Mouse (Mus musculus): ENCODE measurements around the gene Rab40c. TPM values are rescaled to one million over a fixed set of nuclear protein-coding genes. Genes with fewer than 3 reads are reported as not detected.
"Not testable (repeated sequence)": the region's sequence is repeated elsewhere in the genome, so short reads cannot be mapped to it uniquely, and the experiment has no call there.

The Rab40c gene
- polyA plus RNA-seq, 1 experiment from 2014 or later: 25.1 TPM

DNA sequence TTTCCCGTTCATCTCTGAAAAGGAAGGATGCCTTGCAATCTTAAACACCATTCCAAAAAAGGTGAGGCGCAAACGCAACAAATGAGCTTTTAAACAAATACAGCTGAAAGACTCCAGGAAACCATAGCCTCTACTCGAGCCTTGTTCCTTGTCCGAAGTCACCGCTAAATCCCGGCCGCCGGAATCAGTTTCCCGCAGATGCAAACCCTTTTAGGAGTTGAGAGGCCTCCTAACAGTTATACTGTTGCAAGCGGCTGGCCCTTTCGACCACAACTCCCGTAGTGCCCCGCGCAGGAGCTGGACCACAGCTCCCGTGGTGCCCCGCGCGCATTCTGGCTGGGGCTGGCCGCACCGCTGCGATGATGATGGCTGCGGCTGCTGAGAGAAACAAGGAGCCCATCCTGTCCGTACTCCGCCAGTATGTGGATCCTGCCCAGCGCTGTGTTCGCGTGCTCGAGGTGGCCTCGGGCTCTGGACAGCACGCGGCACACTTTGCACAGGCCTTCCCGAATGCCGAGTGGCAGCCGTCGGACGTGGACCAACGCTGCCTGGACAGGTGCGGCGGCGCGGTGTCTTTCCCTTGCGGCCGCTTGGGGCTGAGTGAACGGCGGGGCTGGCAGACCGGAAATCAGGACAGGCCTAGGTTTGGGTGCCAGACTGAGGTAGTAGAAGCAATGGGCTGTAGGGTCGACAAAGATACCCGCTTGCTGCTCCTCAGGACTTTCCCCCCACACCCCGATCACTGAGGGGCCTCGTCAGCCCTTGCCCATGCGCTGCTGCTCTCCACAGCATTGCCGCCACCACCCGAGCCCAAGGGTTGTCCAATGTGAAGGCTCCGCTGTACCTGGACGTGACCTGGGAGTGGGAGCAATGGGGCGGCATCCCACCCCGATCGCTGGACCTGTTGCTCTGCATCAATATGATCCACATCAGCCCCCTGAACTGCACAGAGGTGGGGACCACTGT, 44.1 kb downstream of the Rab40c start:
- Histone ChIP-seq H3K27me3 (ENCODE audit: control insufficient read depth, insufficient read depth, low read length) (no peaks in the 10 kb centered on the region), H3K4me2 (ENCODE audit: low read depth, low read length) (peak overlapping the region; percentile 95), H3K9me3 (ENCODE audit: control insufficient read depth, low read length) (no peaks in the 10 kb centered on the region), H3K9ac (replicated peaks; ENCODE audit: low read depth, low read length) (peak overlapping the region; percentile 85), H3K4me1 (ENCODE audit: control insufficient read depth, insufficient read depth, low read length) (peaks cover 12% of the 10 kb centered on the region), H3K27ac (ENCODE audit: low read depth, low read length) (peak overlapping the region; percentile 91), H3K4me3 (ENCODE audit: low read depth, low read length) (peak overlapping the region; percentile 75), H3K36me3 (ENCODE audit: control insufficient read depth, insufficient read depth, low read length) (peaks cover 10% of the 10 kb centered on the region)
- peak; percentile 93 for ATAC-seq (ENCODE audit: low read depth)
- under 1% methylated on average over 59 of the region's 59 CpGs for WGBS

DNA sequence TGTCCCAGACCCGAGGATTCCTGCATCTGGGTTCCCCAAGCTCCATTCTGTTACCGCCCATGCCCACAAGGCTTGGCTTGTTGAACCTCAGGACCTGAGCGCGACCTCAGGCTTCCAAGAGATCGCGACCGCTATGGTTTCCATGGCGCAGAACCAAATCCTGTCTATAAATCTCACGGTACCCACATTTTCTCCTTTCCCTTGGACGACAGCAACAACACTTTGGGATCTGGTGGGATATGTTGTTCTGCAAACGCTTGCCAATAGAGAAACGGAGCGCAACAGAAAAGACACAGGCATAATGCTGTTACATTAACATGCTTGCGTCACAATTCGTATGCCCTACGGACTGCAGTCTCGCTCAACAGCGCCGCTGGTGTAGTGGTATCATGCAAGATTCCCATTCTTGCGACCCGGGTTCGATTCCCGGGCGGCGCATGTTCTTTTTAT, 44.8 kb downstream of the Rab40c start, which contains the start of gene Mettl26:
Gene Mettl26, plus strand, starts transcription at position 354 of the 450 bp plus-strand sequence.
- Histone ChIP-seq H3K4me3 (ENCODE audit: low read depth, low read length) (peak within 1 kb of the TSS; percentile 75), H3K27me3 (ENCODE audit: control insufficient read depth, insufficient read depth, low read length) (no peaks in the 10 kb centered on the region), H3K36me3 (ENCODE audit: control insufficient read depth, insufficient read depth, low read length) (peaks cover 10% of the 10 kb centered on the region), H3K9ac (replicated peaks; ENCODE audit: low read depth, low read length) (peak within 1 kb of the TSS; percentile 85), H3K4me2 (ENCODE audit: low read depth, low read length) (peak within 1 kb of the TSS; percentile 95), H3K27ac (ENCODE audit: low read depth, low read length) (peak within 1 kb of the TSS; percentile 91), H3K9me3 (ENCODE audit: control insufficient read depth, low read length) (no peaks in the 10 kb centered on the region), H3K4me1 (ENCODE audit: control insufficient read depth, insufficient read depth, low read length) (peaks cover 12% of the 10 kb centered on the region)
- WGBS: under 1% methylated on average over 25 of the region's 25 CpGs
- ATAC-seq (ENCODE audit: low read depth): peak; percentile 77

DNA sequence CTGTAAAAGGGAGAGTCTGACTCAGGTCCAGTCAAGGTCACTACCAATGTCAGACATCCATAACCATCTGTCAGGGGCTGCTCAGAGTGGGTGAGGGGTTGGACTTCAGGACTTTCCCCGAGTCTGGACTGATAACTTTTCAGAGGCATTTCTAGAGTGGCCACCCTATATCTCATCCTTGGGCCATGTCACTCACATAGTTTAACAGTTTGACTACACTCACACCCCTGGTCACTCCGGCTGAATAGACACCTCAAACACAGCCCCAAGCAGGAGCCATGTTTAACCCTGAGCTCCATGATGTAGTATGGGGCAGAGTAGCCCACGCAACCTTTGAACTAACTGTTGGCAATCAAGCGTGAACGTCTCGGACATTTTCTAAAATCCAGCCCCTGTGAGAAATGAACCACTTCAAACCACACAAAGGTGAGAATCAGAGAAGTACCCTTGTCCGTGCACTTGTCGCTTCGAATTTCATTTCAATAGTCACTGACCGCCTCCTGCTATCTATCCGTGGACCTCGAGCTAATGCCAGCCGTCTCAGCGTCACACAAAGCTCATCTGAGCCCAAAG, 45.3 kb downstream of the Rab40c start:
- H3K4me3 ChIP-seq (ENCODE audit: low read depth, low read length): peak overlapping the region; percentile 75
- H3K9me3 ChIP-seq (ENCODE audit: control insufficient read depth, low read length): no peaks in the 10 kb centered on the region
- H3K27ac ChIP-seq (ENCODE audit: low read depth, low read length): peak overlapping the region; percentile 91
- H3K4me2 ChIP-seq (ENCODE audit: low read depth, low read length): peak overlapping the region; percentile 95
- no peaks in the 10 kb centered on the region for H3K27me3 ChIP-seq (ENCODE audit: control insufficient read depth, insufficient read depth, low read length)
- no peak for ATAC-seq (ENCODE audit: low read depth)
- peaks cover 12% of the 10 kb centered on the region for H3K4me1 ChIP-seq (ENCODE audit: control insufficient read depth, insufficient read depth, low read length)
- H3K36me3 ChIP-seq (ENCODE audit: control insufficient read depth, insufficient read depth, low read length): peaks cover 5% of the 10 kb centered on the region
- WGBS: 5% methylated on average over 14 of the region's 14 CpGs
- H3K9ac ChIP-seq (replicated peaks; ENCODE audit: low read depth, low read length): peak overlapping the region; percentile 39; the same call in 1 of the 2 replicates

DNA sequence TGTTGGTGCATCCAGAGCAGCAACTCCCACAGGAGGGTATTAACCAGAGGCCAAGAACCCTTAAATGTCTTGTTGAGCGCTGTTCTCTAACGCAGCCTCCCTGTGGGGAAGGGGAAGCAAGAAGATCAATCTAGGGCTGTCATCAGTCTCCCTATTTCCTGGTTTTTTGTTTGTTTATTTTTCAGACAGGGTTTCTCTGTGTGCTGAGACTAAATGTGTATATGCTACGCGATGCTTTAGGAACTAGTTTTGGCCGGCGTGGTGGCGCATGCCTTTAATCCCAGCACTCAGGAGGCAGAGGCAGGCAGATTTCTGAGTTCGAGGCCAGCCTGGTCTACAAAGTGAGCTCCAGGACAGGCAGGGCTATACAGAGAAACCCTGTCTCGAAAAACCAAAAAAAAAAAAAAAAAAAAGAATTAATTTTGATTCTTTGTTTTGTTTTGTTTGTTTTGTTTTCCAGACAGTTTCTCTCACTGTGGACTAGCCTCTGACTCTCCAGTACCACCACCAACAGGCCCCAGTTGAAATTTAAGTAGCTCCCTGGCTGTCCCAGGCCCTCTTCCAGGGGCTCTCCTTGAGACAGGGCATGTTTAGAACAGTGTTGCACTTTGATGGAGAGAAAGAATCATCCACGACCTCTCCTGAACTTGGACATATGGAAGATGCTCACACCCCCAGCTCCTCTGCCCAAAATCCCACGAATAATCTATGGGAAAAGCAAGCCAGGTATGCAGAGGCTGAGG, 46.0 kb downstream of the Rab40c start:
- Histone ChIP-seq H3K27ac (ENCODE audit: low read depth, low read length) (0 out of 2 replicates have a peak overlapping the region, but pooled peaks have one; percentile 91), H3K27me3 (ENCODE audit: control insufficient read depth, insufficient read depth, low read length) (no peaks in the 10 kb centered on the region), H3K4me2 (ENCODE audit: low read depth, low read length) (peak overlapping the region; percentile 95), H3K36me3 (ENCODE audit: control insufficient read depth, insufficient read depth, low read length) (peaks cover 5% of the 10 kb centered on the region), H3K4me3 (ENCODE audit: low read depth, low read length) (peak overlapping the region; percentile 75), H3K9me3 (ENCODE audit: control insufficient read depth, low read length) (no peaks in the 10 kb centered on the region), H3K4me1 (ENCODE audit: control insufficient read depth, insufficient read depth, low read length) (peaks cover 12% of the 10 kb centered on the region), H3K9ac (replicated peaks; ENCODE audit: low read depth, low read length) (no peak overlapping the region; the same call in 1 of the 2 replicates)
- 83% methylated on average over 11 of the region's 11 CpGs for WGBS
- ATAC-seq (ENCODE audit: low read depth): no peak

DNA sequence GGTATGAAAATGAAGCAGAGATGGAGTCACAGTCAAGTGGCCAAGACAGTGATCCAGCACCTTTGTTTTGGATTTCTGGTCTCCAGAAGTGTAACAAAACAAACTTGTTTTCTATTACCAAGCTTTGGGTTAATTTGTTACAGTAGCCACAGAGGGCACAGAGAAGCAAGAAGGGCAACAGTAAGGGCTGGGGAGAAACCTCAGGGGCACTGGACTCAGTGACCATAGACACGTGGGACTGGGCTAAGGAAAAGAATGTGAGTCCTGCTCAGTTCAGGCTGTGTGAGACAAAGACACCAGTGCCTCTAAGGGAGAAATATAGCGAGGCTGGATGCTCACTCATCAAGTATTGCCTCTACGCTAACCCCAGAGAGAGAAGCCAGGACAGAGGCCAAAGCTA, 46.9 kb downstream of the Rab40c start:
- no peak overlapping the region for H3K4me2 ChIP-seq (ENCODE audit: low read depth, low read length)
- no peak overlapping the region for H3K9ac ChIP-seq (replicated peaks; ENCODE audit: low read depth, low read length)
- no peaks in the 10 kb centered on the region for H3K27me3 ChIP-seq (ENCODE audit: control insufficient read depth, insufficient read depth, low read length)
- 93% methylated on average over 3 of the region's 3 CpGs for WGBS
- no peak overlapping the region for H3K4me3 ChIP-seq (ENCODE audit: low read depth, low read length)
- H3K36me3 ChIP-seq (ENCODE audit: control insufficient read depth, insufficient read depth, low read length): no peaks in the 10 kb centered on the region
- no peaks in the 10 kb centered on the region for H3K9me3 ChIP-seq (ENCODE audit: control insufficient read depth, low read length)
- ATAC-seq (ENCODE audit: low read depth): no peak
- H3K4me1 ChIP-seq (ENCODE audit: control insufficient read depth, insufficient read depth, low read length): peaks cover 14% of the 10 kb centered on the region
- no peak overlapping the region for H3K27ac ChIP-seq (ENCODE audit: low read depth, low read length)

DNA sequence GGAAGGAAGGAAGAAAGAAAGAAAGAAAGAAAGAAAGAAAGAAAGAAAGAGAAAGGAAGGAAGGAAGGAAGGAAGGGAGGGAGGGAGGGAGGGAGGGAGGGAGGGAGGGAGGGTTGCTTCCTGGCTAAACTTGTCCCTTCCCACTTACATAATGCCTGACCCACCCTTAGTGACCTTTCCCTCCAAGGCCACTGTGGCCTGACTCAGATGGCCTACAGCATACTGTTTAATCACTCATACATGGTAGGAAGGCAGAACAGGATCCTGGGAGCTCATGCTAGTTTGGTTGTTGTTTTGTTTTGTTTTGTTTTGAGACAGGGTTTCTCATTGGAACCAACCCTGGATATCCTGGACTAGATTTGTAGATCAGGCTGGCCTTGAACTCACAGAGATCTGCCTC, 48.0 kb downstream of the Rab40c start:
- H3K9me3 ChIP-seq (ENCODE audit: control insufficient read depth, low read length); H3K36me3 ChIP-seq (ENCODE audit: control insufficient read depth, insufficient read depth, low read length); ATAC-seq (ENCODE audit: low read depth): not testable (repeated sequence)

DNA sequence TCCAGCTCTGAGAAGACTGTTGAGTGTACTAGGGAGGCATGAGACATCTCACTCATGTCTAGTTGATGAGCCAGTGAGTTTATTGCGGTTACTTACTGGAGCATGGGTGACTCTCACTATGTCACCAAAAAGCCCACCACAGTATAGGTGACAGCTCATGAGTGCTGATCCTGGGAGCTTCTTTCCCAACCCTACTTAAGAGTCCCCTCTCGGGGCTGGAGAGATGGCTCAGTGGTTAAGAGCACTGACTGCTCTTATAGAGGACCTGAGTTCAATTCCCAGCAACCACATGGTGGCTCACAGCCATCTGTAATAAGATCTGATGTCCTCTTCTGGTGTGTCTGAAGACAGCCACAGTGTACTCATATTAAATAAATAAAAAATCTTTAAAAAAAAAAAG, 49.6 kb downstream of the Rab40c start:
- no peaks in the 10 kb centered on the region for H3K27me3 ChIP-seq (ENCODE audit: control insufficient read depth, insufficient read depth, low read length)
- no peak overlapping the region for H3K27ac ChIP-seq (ENCODE audit: low read depth, low read length)
- peaks cover 10% of the 10 kb centered on the region for H3K4me1 ChIP-seq (ENCODE audit: control insufficient read depth, insufficient read depth, low read length)
- no peaks in the 10 kb centered on the region for H3K9me3 ChIP-seq (ENCODE audit: control insufficient read depth, low read length)
- H3K4me2 ChIP-seq (ENCODE audit: low read depth, low read length): no peak overlapping the region
- no peak overlapping the region for H3K4me3 ChIP-seq (ENCODE audit: low read depth, low read length)
- no peaks in the 10 kb centered on the region for H3K36me3 ChIP-seq (ENCODE audit: control insufficient read depth, insufficient read depth, low read length)
- H3K9ac ChIP-seq (replicated peaks; ENCODE audit: low read depth, low read length): no peak overlapping the region
- WGBS: 89% methylated on average over 2 of the region's 2 CpGs
- no peak for ATAC-seq (ENCODE audit: low read depth)

More for the DNA sequence above, 48.0 kb downstream of the Rab40c start:
- H3K4me3 ChIP-seq (ENCODE audit: low read depth, low read length); H3K9ac ChIP-seq (replicated peaks; ENCODE audit: low read depth, low read length); H3K27ac ChIP-seq (ENCODE audit: low read depth, low read length); H3K27me3 ChIP-seq (ENCODE audit: control insufficient read depth, insufficient read depth, low read length); H3K4me2 ChIP-seq (ENCODE audit: low read depth, low read length): not testable (repeated sequence)
- H3K4me1 ChIP-seq (ENCODE audit: control insufficient read depth, insufficient read depth, low read length): peaks cover 17% of the 10 kb centered on the region

DNA sequence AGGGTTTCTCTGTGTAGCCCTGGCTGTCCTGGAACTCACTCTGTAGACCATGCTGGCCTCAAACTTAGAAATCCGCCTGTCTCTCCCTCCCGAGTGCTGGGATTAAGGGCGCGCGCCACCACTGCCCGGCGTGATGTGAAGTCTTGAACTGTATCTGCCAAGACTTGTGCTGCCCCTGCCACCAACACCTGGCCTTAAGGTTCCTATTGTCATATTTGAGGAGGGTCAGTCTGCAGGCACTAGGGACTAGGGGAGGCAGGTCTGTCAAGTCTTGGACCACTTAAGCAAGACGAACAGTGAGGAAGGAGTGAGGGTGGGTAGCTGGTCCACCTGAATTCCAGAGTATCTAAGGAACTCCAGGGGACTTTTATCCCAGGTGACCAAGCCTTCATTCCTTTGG, 50.0 kb downstream of the Rab40c start:
- H3K36me3 ChIP-seq (ENCODE audit: control insufficient read depth, insufficient read depth, low read length): no peaks in the 10 kb centered on the region
- WGBS: 93% methylated on average over 8 of the region's 8 CpGs
- H3K4me3 ChIP-seq (ENCODE audit: low read depth, low read length): no peak overlapping the region
- H3K9me3 ChIP-seq (ENCODE audit: control insufficient read depth, low read length): no peaks in the 10 kb centered on the region
- ATAC-seq (ENCODE audit: low read depth): no peak
- H3K27ac ChIP-seq (ENCODE audit: low read depth, low read length): no peak overlapping the region
- H3K9ac ChIP-seq (replicated peaks; ENCODE audit: low read depth, low read length): no peak overlapping the region
- H3K4me1 ChIP-seq (ENCODE audit: control insufficient read depth, insufficient read depth, low read length): peaks cover 10% of the 10 kb centered on the region
- H3K4me2 ChIP-seq (ENCODE audit: low read depth, low read length): no peak overlapping the region
- no peaks in the 10 kb centered on the region for H3K27me3 ChIP-seq (ENCODE audit: control insufficient read depth, insufficient read depth, low read length)
